Mouse (Mus musculus) lung, embryonic 16.5 days (tissue): ENCODE data around the gene Gm6793. TPM values are rescaled to one million over a fixed set of nuclear protein-coding genes. Genes with fewer than 3 reads are reported as not detected.

Experiments
- ATAC-seq: fragments of 200-750 bp; cut with Nextera tagmentation; 2 replicates; pipeline ENCODE4 v1.8.0; 2017; ENCODE audit warnings: low read depth, mild to moderate bottlenecking, moderate library complexity
- H3K27ac ChIP-seq: fragments of 300-500 bp; sonication (generic); 2 replicates; pipeline ENCODE4 v1.5.1; 2014; ENCODE audit warnings: mild to moderate bottlenecking, control low read depth, low read length
- H3K27me3 ChIP-seq: fragments of 300-500 bp; sonication (generic); 2 replicates; pipeline ENCODE4 v1.6.1; 2014; ENCODE audit warnings: low read depth, low read length, mixed read lengths; ENCODE audit not compliant: control insufficient read depth, insufficient read depth
- H3K36me3 ChIP-seq: fragments of 300-500 bp; sonication (generic); 2 replicates; pipeline ENCODE4 v1.6.1; 2014; ENCODE audit warnings: low read length; ENCODE audit not compliant: control insufficient read depth, insufficient read depth
- H3K4me1 ChIP-seq: fragments of 300-500 bp; sonication (generic); replicated peaks from 2 replicates; pipeline ENCODE4 v1.6.1; 2014; ENCODE audit warnings: low read length, mixed read lengths; ENCODE audit not compliant: control insufficient read depth, insufficient read depth
- H3K4me2 ChIP-seq: fragments of 300-500 bp; sonication (generic); 2 replicates; pipeline ENCODE4 v1.6.1; 2014; ENCODE audit warnings: low read depth, low read length, control low read depth
- H3K4me3 ChIP-seq: fragments of 300-500 bp; sonication (generic); 2 replicates; pipeline ENCODE4 v1.5.1; 2014; ENCODE audit warnings: mild to moderate bottlenecking, low read length, control low read depth
- H3K9ac ChIP-seq: fragments of 300-500 bp; sonication (generic); 2 replicates; pipeline ENCODE4 v1.6.1; 2014; ENCODE audit warnings: low read length, control low read depth
- H3K9me3 ChIP-seq: fragments of 300-500 bp; sonication (generic); 2 replicates; pipeline ENCODE4 v1.6.1; 2016; ENCODE audit warnings: low read length; ENCODE audit not compliant: control insufficient read depth
- WGBS: fragments of 180-500 bp; shearing (Covaris S2); extraction: QIAGEN DNeasy Blood & Tissue Kit; methylation state at CpG from one replicate; pipeline ENCODE4 v1.1.7; 2014; 5-methylcytosine and 5-hydroxymethylcytosine counted together
- polyA plus RNA-seq: library from polyadenylated mRNA; unstranded; fragments of >200 nt; fragmentation: Nextera tagmentation; extraction: Ambion mirVana; gene quantifications from 2 replicates; pipeline ENCODE4 v1.2.1, GENCODE M21; 2015

Gene Gm6793
- polyA plus RNA-seq, 1 experiment from 2014 or later, result 0.58 TPM

- Histone ChIP-seq H3K4me1 (no peaks in the 10 kb centered on the region), H3K27me3 (no peaks in the 10 kb centered on the region), H3K9ac (no peak overlapping the region), H3K36me3 (peaks cover 22% of the 10 kb centered on the region), H3K9me3 (no peaks in the 10 kb centered on the region), H3K27ac (no peak overlapping the region), H3K4me2 (no peak overlapping the region), H3K4me3 (no peak overlapping the region)
- ATAC-seq, result no peak
- 93% methylated on average over 12 of the region's 12 CpGs for WGBS
Observed at GRCm38 (mm10) chr8:111974138-111974537, 40.7 kb downstream of the Gm6793 start.

- WGBS, result 50% methylated on average over 5 of the region's 5 CpGs
Observed at GRCm38 (mm10) chr8:111968991-111969390, 45.8 kb downstream of the Gm6793 start.

GRCm38 (mm10) chr8:111968541-111968940 lies 46.3 kb downstream of the Gm6793 start:
- ATAC-seq, result no peak
- Histone ChIP-seq H3K4me1 (no peaks in the 10 kb centered on the region), H3K36me3 (0 out of 2 replicates have a peak, but pooled peaks cover 3% of the 10 kb centered on the region), H3K9ac (no peak overlapping the region), H3K27ac (no peak overlapping the region), H3K27me3 (no peaks in the 10 kb centered on the region), H3K4me3 (no peak overlapping the region), H3K4me2 (no peak overlapping the region), H3K9me3 (no peaks in the 10 kb centered on the region)
- 85% methylated on average over 10 of the region's 10 CpGs for WGBS

More at GRCm38 (mm10) chr8:111968991-111969390, 45.8 kb downstream of the Gm6793 start:
- Histone ChIP-seq H3K27me3 (no peaks in the 10 kb centered on the region), H3K9me3 (no peaks in the 10 kb centered on the region), H3K9ac (no peak overlapping the region), H3K27ac (no peak overlapping the region), H3K4me1 (no peaks in the 10 kb centered on the region), H3K4me2 (no peak overlapping the region), H3K4me3 (no peak overlapping the region), H3K36me3 (peaks cover 4% of the 10 kb centered on the region)
- no peak for ATAC-seq

GRCm38 (mm10) chr8:111967246-111967870 lies 47.5 kb downstream of the Gm6793 start:
- Histone ChIP-seq H3K27ac (no peak overlapping the region), H3K4me1 (no peaks in the 10 kb centered on the region), H3K9ac (no peak overlapping the region), H3K4me2 (no peak overlapping the region), H3K4me3 (no peak overlapping the region), H3K27me3 (no peaks in the 10 kb centered on the region), H3K9me3 (no peaks in the 10 kb centered on the region), H3K36me3 (no peaks in the 10 kb centered on the region)
- WGBS, result 79% methylated on average over 5 of the region's 5 CpGs
- ATAC-seq, result no peak

- Histone ChIP-seq H3K9me3 (no peaks in the 10 kb centered on the region), H3K4me3 (no peak overlapping the region), H3K4me2 (no peak overlapping the region), H3K36me3 (no peaks in the 10 kb centered on the region), H3K27ac (no peak overlapping the region), H3K9ac (no peak overlapping the region), H3K27me3 (no peaks in the 10 kb centered on the region), H3K4me1 (no peaks in the 10 kb centered on the region)
- 64% methylated on average over 7 of the region's 7 CpGs for WGBS
- no peak for ATAC-seq
Observed at GRCm38 (mm10) chr8:111964849-111965561, 49.8 kb downstream of the Gm6793 start.

- H3K9ac ChIP-seq, result no peak overlapping the region
- H3K27me3 ChIP-seq, result no peaks in the 10 kb centered on the region
- H3K4me3 ChIP-seq, result no peak overlapping the region
- no peaks in the 10 kb centered on the region for H3K4me1 ChIP-seq
- H3K27ac ChIP-seq, result no peak overlapping the region
- 32% methylated on average over 5 of the region's 5 CpGs for WGBS
- no peaks in the 10 kb centered on the region for H3K36me3 ChIP-seq
- H3K4me2 ChIP-seq, result no peak overlapping the region
- no peak for ATAC-seq
- no peaks in the 10 kb centered on the region for H3K9me3 ChIP-seq
Observed at GRCm38 (mm10) chr8:111964351-111964750, 50.5 kb downstream of the Gm6793 start.

- H3K4me1 ChIP-seq, result no peaks in the 10 kb centered on the region
- no peak overlapping the region for H3K27ac ChIP-seq
- 92% methylated on average over 4 of the region's 4 CpGs for WGBS
- no peak overlapping the region for H3K4me2 ChIP-seq
- no peak overlapping the region for H3K4me3 ChIP-seq
- no peaks in the 10 kb centered on the region for H3K36me3 ChIP-seq
- no peaks in the 10 kb centered on the region for H3K9me3 ChIP-seq
- H3K27me3 ChIP-seq, result no peaks in the 10 kb centered on the region
- no peak overlapping the region for H3K9ac ChIP-seq
- no peak for ATAC-seq
Observed at GRCm38 (mm10) chr8:111963546-111963945, 51.3 kb downstream of the Gm6793 start.

Other genes with a start within 250 kb of the Gm6793 start
- 193 and 203 TPM in 2 replicates for gene Cfdp1, start 160.7 kb downstream of the Gm6793 start, polyA plus RNA-seq
- gene Tmem170, start 138.3 kb downstream of the Gm6793 start, polyA plus RNA-seq, result 10.1 and 10.9 TPM in 2 replicates
- gene Chst5, start 104.6 kb downstream of the Gm6793 start, polyA plus RNA-seq, result 14.2 and 15.4 TPM in 2 replicates
- 17.5 and 19.6 TPM in 2 replicates for gene Tmem231, start 81.2 kb downstream of the Gm6793 start, polyA plus RNA-seq
- gene Gabarapl2, start 74.3 kb downstream of the Gm6793 start, polyA plus RNA-seq, result 195 and 218 TPM in 2 replicates
- 7.5 and 8.8 TPM in 2 replicates for gene Adat1, start 22.7 kb downstream of the Gm6793 start, polyA plus RNA-seq
- 159 and 172 TPM in 2 replicates for gene Kars, start 3.7 kb downstream of the Gm6793 start, polyA plus RNA-seq
- gene Terf2ip, start 3.6 kb downstream of the Gm6793 start, polyA plus RNA-seq, result 23.1 and 23.3 TPM in 2 replicates